Mouse (Mus musculus) ES-Bruce4 (cell line): ENCODE results near the gene Idnk.

ENCODE experiments used
- CTCF ChIP-seq: IDR thresholded peaks from one replicate; pipeline ENCODE4 v1.8.1; 2011; ENCODE audit warnings: low read depth, low read length
- POLR2A ChIP-seq: IDR thresholded peaks from one replicate; pipeline ENCODE4 v1.8.1; 2011; ENCODE audit warnings: low read length; ENCODE audit not compliant: insufficient read depth

GRCm38 (mm10) chr13:58163343-58163742, 5.9 kb downstream of the Idnk start:
- TF ChIP-seq CTCF (no peak), POLR2A (no peak)
